Mouse (Mus musculus) lung, postnatal 4 days (tissue): ENCODE measurements around the gene Tmem151a.

ENCODE experiments used
- DNase-seq, 2 experiments: peaks; one replicate each; pipeline ENCODE4 v3.0.0; 2021

The Tmem151a gene

GRCm38 (mm10) chr19:5085145-5085863, at the start of gene Tmem151a:
Tmem151a (minus strand) TSS chr19:5085531.
- DNase-seq, result peak in 1 of 2 experiments; percentile 39

- DNase-seq, result no peak
These were observed 45.9 kb upstream of the Tmem151a start for GRCm38 (mm10) chr19:5131237-5131636.

- DNase-seq, result no peak
These were observed 44.4 kb upstream of the Tmem151a start for GRCm38 (mm10) chr19:5129770-5130169.

GRCm38 (mm10) chr19:5124055-5124614, 38.8 kb upstream of the Tmem151a start:
- DNase-seq, result no peak

- DNase-seq, result no peak
These were observed 37.9 kb upstream of the Tmem151a start for GRCm38 (mm10) chr19:5123241-5123640.

- DNase-seq, result no peak
These were observed 37.2 kb upstream of the Tmem151a start for GRCm38 (mm10) chr19:5122492-5122891.

GRCm38 (mm10) chr19:5118384-5118698, 33.0 kb upstream of the Tmem151a start, which contains the start of gene Klc2:
Klc2 (minus strand) TSS chr19:5118560.
- no peak for DNase-seq

- DNase-seq, result peak; percentile 93 to 96
These were observed 32.4 kb upstream of the Tmem151a start for GRCm38 (mm10) chr19:5117494-5118383.

- no peak for DNase-seq
These were observed 28.5 kb upstream of the Tmem151a start for GRCm38 (mm10) chr19:5113783-5114182.

GRCm38 (mm10) chr19:5109659-5110453, 24.5 kb upstream of the Tmem151a start:
- peak in 1 of 2 experiments; percentile 33 for DNase-seq

- no peak for DNase-seq
These were observed 23.4 kb upstream of the Tmem151a start for GRCm38 (mm10) chr19:5108702-5109101.

GRCm38 (mm10) chr19:5108271-5108575, 22.9 kb upstream of the Tmem151a start:
- peak in 1 of 2 experiments; percentile 57 for DNase-seq

GRCm38 (mm10) chr19:5107556-5108270, 22.4 kb upstream of the Tmem151a start:
- DNase-seq, result no peak

GRCm38 (mm10) chr19:5106731-5107191, 21.4 kb upstream of the Tmem151a start, which contains the start of gene Rab1b:
Rab1b (minus strand) TSS chr19:5107072.
- peak; percentile 99 for DNase-seq

GRCm38 (mm10) chr19:5106074-5106473, 20.7 kb upstream of the Tmem151a start:
- no peak for DNase-seq

- DNase-seq, result peak; percentile 72 to 75
These were observed 13.2 kb upstream of the Tmem151a start, which contains the start of gene Cnih2 for GRCm38 (mm10) chr19:5098363-5099143. Cnih2 (minus strand) TSS chr19:5098521.

GRCm38 (mm10) chr19:5097521-5098362, 12.4 kb upstream of the Tmem151a start:
- DNase-seq, result no peak

- DNase-seq, result no peak
These were observed 10.7 kb upstream of the Tmem151a start for GRCm38 (mm10) chr19:5095887-5096474.

GRCm38 (mm10) chr19:5094746-5095417, 9.6 kb upstream of the Tmem151a start:
- DNase-seq, result no peak
